Mouse (Mus musculus): ENCODE measurements around the gene Mansc4. TPM values are rescaled to one million over a fixed set of nuclear protein-coding genes. Genes with fewer than 3 reads are reported as not detected.
A peak's percentile ranks its signal among the peaks of the same experiment; 100 is the strongest.

Mansc4 gene
- polyA plus RNA-seq, 1 experiment: 0.59 TPM

DNA sequence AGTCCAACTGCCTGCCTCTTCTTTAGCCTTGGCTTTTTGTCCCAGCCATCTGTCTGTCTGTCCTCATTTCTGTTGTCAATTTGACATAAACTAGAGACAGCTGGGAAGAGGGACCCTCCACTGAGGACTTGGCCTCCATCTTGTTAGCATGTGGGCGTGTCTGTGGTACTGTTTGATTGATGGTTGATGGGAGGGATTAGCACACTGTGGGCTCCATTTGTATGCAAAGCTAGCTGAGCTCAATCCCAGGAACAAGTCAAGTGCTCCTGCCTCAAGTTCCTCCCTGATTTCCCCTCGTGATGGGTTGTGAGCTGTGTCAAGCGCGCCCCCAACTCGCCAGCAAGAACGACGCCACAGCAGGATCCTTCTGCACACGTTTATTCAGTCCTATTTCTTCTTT is 10.0 kb downstream of the Mansc4 start:
- TF ChIP-seq CTCF (IDR thresholded peaks at IDR 0.05; ENCODE audit: borderline replicate concordance, extremely low read depth, insufficient read depth, insufficient read length): no peak
- no peak for TF ChIP-seq POLR2A (IDR thresholded peaks at IDR 0.05; ENCODE audit: borderline replicate concordance, extremely low read depth, insufficient read depth, insufficient read length, poor library complexity, severe bottlenecking)
- peak; percentile 63 for DNase-seq (ENCODE audit: low read depth)

DNA sequence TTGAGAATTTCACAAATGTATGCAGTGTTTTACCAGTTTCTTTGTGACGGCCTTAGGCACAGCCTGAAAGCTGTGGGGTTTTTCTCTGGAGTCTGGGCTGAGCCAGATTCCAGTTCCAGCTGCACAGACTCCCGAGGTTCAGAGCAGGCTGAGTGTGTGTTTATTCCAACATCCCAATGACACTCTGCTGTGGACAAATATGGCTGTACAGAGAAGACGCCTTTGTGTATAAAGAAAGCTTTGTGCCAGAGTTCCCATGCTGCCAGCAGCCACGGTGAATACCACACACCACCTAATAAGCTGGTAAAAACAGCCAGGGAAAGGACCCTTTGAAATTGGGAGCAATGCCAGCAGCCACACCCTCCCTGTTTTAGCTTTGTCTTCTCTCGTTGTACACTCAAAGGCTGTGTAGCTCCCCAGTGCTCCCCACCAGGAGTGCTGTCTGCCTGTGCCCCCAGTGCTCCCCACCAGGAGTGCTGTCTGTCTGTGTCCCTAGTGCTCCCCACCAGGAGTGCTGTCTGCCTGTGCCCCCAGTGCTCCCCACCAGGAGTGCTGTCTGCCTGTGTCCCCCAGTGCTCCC is 10.9 kb downstream of the Mansc4 start:
- DNase-seq (ENCODE audit: low read depth): peak; percentile 76
- no peak for TF ChIP-seq CTCF (IDR thresholded peaks at IDR 0.05; ENCODE audit: borderline replicate concordance, extremely low read depth, insufficient read depth, insufficient read length)

- no peak for TF ChIP-seq CTCF (IDR thresholded peaks at IDR 0.05; ENCODE audit: borderline replicate concordance, extremely low read depth, insufficient read depth, insufficient read length)
- no peak for TF ChIP-seq POLR2A (IDR thresholded peaks at IDR 0.05; ENCODE audit: borderline replicate concordance, extremely low read depth, insufficient read depth, insufficient read length, poor library complexity, severe bottlenecking)
- no peak for DNase-seq (ENCODE audit: low read depth)
These were observed 21.9 kb downstream of the Mansc4 start for GRCm38 (mm10) chr6:147064944-147065261.

DNA sequence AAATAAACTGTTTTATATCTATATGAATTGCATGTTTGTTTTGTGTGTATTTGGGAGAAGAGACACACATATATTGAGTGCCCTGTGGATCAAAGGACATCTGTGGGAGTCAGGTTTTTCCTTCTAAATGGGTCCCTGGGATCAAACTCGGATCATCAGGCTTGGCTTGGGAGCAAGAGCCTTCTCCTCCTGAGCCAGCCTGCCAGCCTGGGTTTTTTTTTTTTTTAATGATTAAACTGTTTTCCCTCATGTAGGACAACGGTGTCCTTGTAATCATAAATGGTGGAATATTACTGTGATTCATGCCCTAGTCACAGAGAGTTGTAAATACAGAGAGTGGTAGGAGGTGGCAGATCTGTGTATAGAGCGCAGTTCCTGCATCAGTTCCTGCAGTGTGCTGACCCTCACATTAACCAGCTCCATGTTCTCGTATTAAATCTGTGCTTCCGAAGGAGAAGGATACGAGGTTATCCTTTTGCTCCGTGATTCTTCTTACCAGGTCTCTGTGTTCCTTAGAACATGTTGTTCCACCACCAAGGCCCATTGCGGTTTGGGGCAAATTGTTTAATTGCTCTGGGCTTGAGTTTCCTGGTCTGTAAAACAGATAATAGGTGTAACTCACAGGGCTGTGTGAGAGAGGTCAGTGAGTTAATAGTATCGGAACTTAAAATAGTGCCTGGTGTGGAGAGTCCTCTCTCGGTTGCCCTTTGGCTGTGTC is 22.4 kb downstream of the Mansc4 start:
- TF ChIP-seq POLR2A (IDR thresholded peaks at IDR 0.05; ENCODE audit: borderline replicate concordance, extremely low read depth, insufficient read depth, insufficient read length, poor library complexity, severe bottlenecking) (no peak), CTCF (IDR thresholded peaks at IDR 0.05; ENCODE audit: borderline replicate concordance, extremely low read depth, insufficient read depth, insufficient read length) (no peak)
- DNase-seq (ENCODE audit: low read depth): no peak

GRCm38 (mm10) chr6:147062694-147063093 is 24.1 kb downstream of the Mansc4 start:
- TF ChIP-seq CTCF (IDR thresholded peaks at IDR 0.05; ENCODE audit: borderline replicate concordance, extremely low read depth, insufficient read depth, insufficient read length) (no peak), POLR2A (IDR thresholded peaks at IDR 0.05; ENCODE audit: borderline replicate concordance, extremely low read depth, insufficient read depth, insufficient read length, poor library complexity, severe bottlenecking) (no peak)
- no peak for DNase-seq (ENCODE audit: low read depth)

- DNase-seq (ENCODE audit: low read depth): peak; percentile 79
- TF ChIP-seq POLR2A (IDR thresholded peaks at IDR 0.05; ENCODE audit: borderline replicate concordance, extremely low read depth, insufficient read depth, insufficient read length, poor library complexity, severe bottlenecking): no peak
- no peak for TF ChIP-seq CTCF (IDR thresholded peaks at IDR 0.05; ENCODE audit: borderline replicate concordance, extremely low read depth, insufficient read depth, insufficient read length)
These were observed 24.8 kb downstream of the Mansc4 start for GRCm38 (mm10) chr6:147062034-147062433.

GRCm38 (mm10) chr6:147061630-147062029 is 25.2 kb downstream of the Mansc4 start:
- DNase-seq (ENCODE audit: low read depth): peak; percentile 78
- TF ChIP-seq CTCF (IDR thresholded peaks at IDR 0.05; ENCODE audit: borderline replicate concordance, extremely low read depth, insufficient read depth, insufficient read length) (no peak), POLR2A (IDR thresholded peaks at IDR 0.05; ENCODE audit: borderline replicate concordance, extremely low read depth, insufficient read depth, insufficient read length, poor library complexity, severe bottlenecking) (no peak)

- DNase-seq (ENCODE audit: low read depth): no peak
- TF ChIP-seq CTCF (IDR thresholded peaks at IDR 0.05; ENCODE audit: borderline replicate concordance, extremely low read depth, insufficient read depth, insufficient read length) (no peak), POLR2A (IDR thresholded peaks at IDR 0.05; ENCODE audit: borderline replicate concordance, extremely low read depth, insufficient read depth, insufficient read length, poor library complexity, severe bottlenecking) (no peak)
These were observed 27.5 kb downstream of the Mansc4 start for GRCm38 (mm10) chr6:147059326-147059725.

DNA sequence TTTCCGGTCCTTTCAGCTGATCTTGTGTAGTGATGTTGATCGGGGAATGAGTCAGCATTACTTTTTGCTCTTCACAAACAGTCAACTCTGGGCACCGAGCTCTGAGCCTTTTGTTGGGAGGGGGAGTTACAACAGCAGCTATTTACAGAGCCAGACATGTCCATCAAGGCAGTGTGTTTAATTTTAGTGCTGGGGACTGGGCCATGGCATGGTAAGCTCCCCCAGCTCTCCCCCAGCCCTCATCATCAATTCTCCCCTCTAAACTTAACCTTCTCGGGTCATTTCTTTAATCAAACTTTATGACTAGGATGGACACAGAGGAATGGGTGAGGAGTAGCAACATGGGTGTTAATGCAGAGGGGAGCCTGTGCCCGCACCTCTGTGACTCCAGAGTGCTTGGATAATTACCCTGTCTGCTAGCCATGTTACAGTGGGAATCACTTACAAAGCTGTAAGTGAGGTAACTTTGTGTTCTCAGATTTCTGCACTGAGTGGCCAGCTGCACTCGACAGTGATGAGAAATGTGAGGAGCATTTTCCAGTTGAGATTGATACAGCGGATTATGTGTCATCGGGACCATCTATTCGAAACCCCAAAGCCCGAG is 31.4 kb downstream of the Mansc4 start:
- TF ChIP-seq CTCF (IDR thresholded peaks at IDR 0.05; ENCODE audit: borderline replicate concordance, extremely low read depth, insufficient read depth, insufficient read length) (no peak), POLR2A (IDR thresholded peaks at IDR 0.05; ENCODE audit: borderline replicate concordance, extremely low read depth, insufficient read depth, insufficient read length, poor library complexity, severe bottlenecking) (no peak)
- DNase-seq (ENCODE audit: low read depth): no peak

DNA sequence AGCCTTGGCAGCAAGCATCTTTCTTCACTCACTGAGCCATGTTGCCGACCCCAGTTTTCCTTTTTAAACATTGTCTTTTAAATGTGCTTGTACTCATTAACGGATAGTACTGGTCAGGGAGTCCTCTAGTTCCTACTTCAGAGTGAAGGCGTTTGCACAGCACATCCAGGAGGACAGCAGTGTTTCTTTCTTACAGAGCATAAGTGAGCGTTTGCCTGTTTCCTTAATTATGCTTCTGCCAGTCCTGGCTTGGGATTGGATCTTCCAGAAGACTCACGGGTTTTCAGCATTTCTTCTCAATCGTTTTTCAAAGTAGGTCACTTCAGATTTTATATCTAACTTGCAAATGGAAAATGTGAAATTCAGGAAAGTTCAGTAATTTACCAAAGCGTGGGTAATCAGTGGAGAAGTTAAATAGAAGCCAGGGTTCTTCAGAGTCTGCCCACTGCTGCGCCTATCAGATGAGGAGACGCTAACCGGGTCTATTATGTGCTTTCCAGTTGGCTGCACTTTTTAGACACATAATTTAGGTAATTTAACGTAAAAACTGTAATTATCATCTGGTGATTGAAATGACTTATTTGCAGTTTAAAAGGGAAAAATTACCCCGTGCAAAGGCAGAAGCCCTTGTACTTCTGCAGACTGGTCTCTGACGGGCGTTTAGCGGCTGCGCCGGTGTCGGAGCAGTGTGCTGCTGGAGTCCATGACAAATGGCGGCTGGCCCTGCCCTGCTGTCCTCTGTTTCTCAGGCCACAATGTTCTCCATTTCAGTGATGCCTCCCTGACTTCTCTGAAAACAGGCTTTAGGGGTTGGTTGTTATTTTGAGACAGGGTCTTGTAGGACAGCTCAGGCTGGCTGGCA is 32.8 kb downstream of the Mansc4 start:
- no peak for TF ChIP-seq CTCF (IDR thresholded peaks at IDR 0.05; ENCODE audit: borderline replicate concordance, extremely low read depth, insufficient read depth, insufficient read length)
- TF ChIP-seq POLR2A (IDR thresholded peaks at IDR 0.05; ENCODE audit: borderline replicate concordance, extremely low read depth, insufficient read depth, insufficient read length, poor library complexity, severe bottlenecking): no peak
- DNase-seq (ENCODE audit: low read depth): peak; percentile 78

DNA sequence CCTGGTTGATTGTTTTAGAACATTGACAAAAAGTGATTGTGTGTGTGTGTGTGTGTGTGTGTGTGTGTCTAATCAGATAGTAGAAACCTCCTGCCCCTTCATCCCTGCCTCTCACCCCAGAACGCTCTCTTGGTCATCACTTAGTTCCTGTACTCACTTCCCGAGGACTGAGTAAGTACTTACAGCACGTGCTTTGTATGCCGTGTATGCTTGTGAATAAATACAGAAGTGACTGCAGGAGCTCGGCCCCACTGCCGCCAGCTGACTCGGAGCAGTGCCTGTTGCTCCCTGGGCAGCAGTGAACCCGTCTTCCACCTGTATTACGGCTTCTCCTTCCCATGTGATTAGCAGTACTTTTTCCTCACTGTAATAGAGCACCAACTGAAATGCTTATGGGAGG is 34.4 kb downstream of the Mansc4 start:
- no peak for DNase-seq (ENCODE audit: low read depth)
- TF ChIP-seq POLR2A (IDR thresholded peaks at IDR 0.05; ENCODE audit: borderline replicate concordance, extremely low read depth, insufficient read depth, insufficient read length, poor library complexity, severe bottlenecking) (no peak), CTCF (IDR thresholded peaks at IDR 0.05; ENCODE audit: borderline replicate concordance, extremely low read depth, insufficient read depth, insufficient read length) (no peak)

All from brain, embryonic 14.5 days (tissue).